ENCODE assay signal across 10 mouse cellular contexts in genomic region chr6:100512676-100513075, GRCm38 (mm10).
DNase-seq lines count a peak whose midpoint lies in the region; ATAC-seq and TF ChIP-seq lines count a peak whose summit lies in the region.
"Had no signal": no experiment of that assay in that cellular context is flagged by ENCODE, and none has a peak within 500 bp of the region (broad histone marks: within the 10 kb centered on the region; RNA-seq: fewer than 3 reads in every experiment).

No protein-coding gene starts in this region.

- H3K9ac ChIP-seq in liver, embryonic 11.5 days (ENCODE audit: low read depth, low read length), result no peak overlapping the region
- H3K9ac ChIP-seq in forebrain, embryonic 16.5 days (replicated peaks; ENCODE audit: low read depth, low read length), result no peak overlapping the region

- 57% methylated on average over 4 of the region's 4 CpGs for WGBS in liver, embryonic 11.5 days
- WGBS in small intestine, adult 2 months, result 56% methylated on average over 4 of the region's 4 CpGs
- 52% methylated on average over 4 of the region's 4 CpGs for WGBS in forebrain, embryonic 16.5 days

- TF ChIP-seq POLR2A in small intestine, adult 2 months (IDR thresholded peaks at IDR 0.05; ENCODE audit: low read depth, low read length), result no peak

- H3K4me2 ChIP-seq in liver, embryonic 11.5 days, result no peak overlapping the region
- no peak overlapping the region for H3K4me2 ChIP-seq in forebrain, embryonic 16.5 days (ENCODE audit: low read length)

- H3K4me1 ChIP-seq in liver, embryonic 11.5 days (replicated peaks; ENCODE audit: control insufficient read depth, insufficient read depth, low read length), result no peaks in the 10 kb centered on the region
- no peaks in the 10 kb centered on the region for H3K4me1 ChIP-seq in small intestine, adult 2 months (ENCODE audit: control insufficient read depth, insufficient read depth, insufficient read length, low read length)
- peaks cover 11% of the 10 kb centered on the region for H3K4me1 ChIP-seq in forebrain, embryonic 16.5 days (replicated peaks; ENCODE audit: control insufficient read depth, insufficient read depth, low read length)

- peak; percentile 73 to 75 for DNase-seq in cerebellum, postnatal 10 days
- DNase-seq in cerebellum, adult 9-10 months, result no peak
- DNase-seq in liver, result peak; percentile 27
- no peak for DNase-seq in liver, embryonic 11.5 days (ENCODE audit: low spot score)
- peak; percentile 73 for DNase-seq in adrenal gland, postnatal 25 days

- H3K27ac ChIP-seq in liver, embryonic 11.5 days (ENCODE audit: low read depth, low read length), result no peak overlapping the region
- H3K27ac ChIP-seq in small intestine, adult 2 months (ENCODE audit: insufficient read depth, low read depth, low read length), result no peak overlapping the region
- no peak overlapping the region for H3K27ac ChIP-seq in forebrain, embryonic 16.5 days (ENCODE audit: low read length)

- peak; percentile 31; the same call in 1 of the 2 replicates for TF ChIP-seq CTCF in small intestine, adult 2 months (IDR thresholded peaks at IDR 0.05; ENCODE audit: extremely low read depth, insufficient read length, insufficient replicate concordance, low read depth, low read length)

- H3K4me3 ChIP-seq in liver, embryonic 11.5 days (ENCODE audit: low read depth, low read length), result no peak overlapping the region
- H3K4me3 ChIP-seq in small intestine, adult 2 months (ENCODE audit: low read depth, low read length), result no peak overlapping the region
- H3K4me3 ChIP-seq in forebrain, embryonic 16.5 days (replicated peaks; ENCODE audit: low read length), result no peak overlapping the region
- H3K4me3 ChIP-seq: erythroblast, embryonic 14.5 days; myocyte had no signal

- ATAC-seq in liver, embryonic 11.5 days (replicated peaks; ENCODE audit: low FRiP score), result no peak
- ATAC-seq in forebrain, embryonic 16.5 days, result no peak
- no peak for ATAC-seq in erythroblast, adult 5-6 weeks (replicated peaks; ENCODE audit: low FRiP score, poor library complexity, severe bottlenecking)

- H3K9me3 ChIP-seq in liver, embryonic 11.5 days (ENCODE audit: control insufficient read depth, low read length), result no peaks in the 10 kb centered on the region
- H3K9me3 ChIP-seq in forebrain, embryonic 16.5 days (ENCODE audit: control insufficient read depth, low read length), result no peaks in the 10 kb centered on the region

- H3K27me3 ChIP-seq in liver, embryonic 11.5 days (replicated peaks; ENCODE audit: control insufficient read depth, insufficient read depth, low read length), result peaks cover 3% of the 10 kb centered on the region; the same call in 1 of the 2 replicates
- no peaks in the 10 kb centered on the region for H3K27me3 ChIP-seq in small intestine, adult 2 months (ENCODE audit: control insufficient read depth, insufficient read depth, low read length)
- H3K27me3 ChIP-seq in forebrain, embryonic 16.5 days (replicated peaks; ENCODE audit: control insufficient read depth, insufficient read depth, low read length), result no peaks in the 10 kb centered on the region

- no peaks in the 10 kb centered on the region for H3K36me3 ChIP-seq in liver, embryonic 11.5 days (ENCODE audit: control insufficient read depth, insufficient read depth, low read length)
- no peaks in the 10 kb centered on the region for H3K36me3 ChIP-seq in small intestine, adult 2 months (ENCODE audit: control insufficient read depth, insufficient read depth, low read length)
- no peaks in the 10 kb centered on the region for H3K36me3 ChIP-seq in forebrain, embryonic 16.5 days (ENCODE audit: control insufficient read depth, insufficient read depth)

Comparison
In these comparisons a context has a peak if more than half of its experiments do, and no peak if none do; other contexts are left out.
1. DNase-seq: peak in cerebellum, postnatal 10 days (2 of 2), liver (single experiment) and adrenal gland, postnatal 25 days (single experiment); none in cerebellum, adult 9-10 months (single experiment) and liver, embryonic 11.5 days (single experiment).